Mouse (Mus musculus): ENCODE data around the gene Lemd2. TPM values are rescaled to one million over a fixed set of nuclear protein-coding genes. Genes with fewer than 3 reads are reported as not detected.

The Lemd2 gene
- polyA plus RNA-seq, 1 experiment = 72.1 TPM

DNA sequence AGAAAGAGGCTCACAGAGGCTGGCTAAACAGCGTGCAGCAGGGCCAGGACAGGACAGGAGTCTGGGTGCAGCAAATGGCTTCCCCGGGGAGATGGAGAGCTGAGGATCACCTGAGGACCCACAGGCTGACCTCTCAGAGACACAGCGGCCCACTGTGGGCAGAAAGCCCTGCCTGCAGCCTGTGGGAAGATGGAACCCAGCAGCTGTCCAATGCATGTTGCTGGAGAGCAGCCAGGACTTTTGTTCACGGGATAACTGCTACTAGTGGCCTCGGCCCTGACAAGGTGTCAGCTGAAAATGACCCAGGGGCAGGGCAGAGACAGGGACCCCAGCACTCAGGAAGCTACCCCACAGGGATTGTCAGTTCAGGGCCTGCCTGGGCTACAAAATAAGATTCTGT is 12.5 kb downstream of the Lemd2 start:
- no peaks in the 10 kb centered on the region for H3K27me3 ChIP-seq (ENCODE audit: control insufficient read depth, insufficient read depth, insufficient read length)
- no peak overlapping the region for H3K4me3 ChIP-seq
- no peak overlapping the region for H3ac ChIP-seq (ENCODE audit: control insufficient read depth, insufficient read length)

DNA sequence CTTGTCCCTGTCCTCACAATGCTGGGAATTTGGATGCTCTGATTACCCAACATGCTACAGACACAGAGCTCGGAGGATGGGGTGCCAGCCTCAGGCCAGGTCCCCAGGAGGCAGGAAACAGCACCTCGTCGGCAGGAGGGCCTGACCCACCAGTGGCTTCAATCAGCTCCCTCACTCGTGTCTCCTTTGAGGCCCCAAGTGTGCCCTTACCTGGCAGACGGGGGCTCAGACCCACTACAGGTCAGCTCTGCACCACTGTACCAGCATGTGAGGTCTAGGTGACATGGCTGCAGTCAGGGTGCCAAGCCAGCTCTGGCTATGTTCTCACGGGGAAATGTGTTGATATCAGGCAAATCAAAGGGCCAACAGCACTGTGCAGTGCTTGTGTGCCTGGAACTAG is 13.1 kb downstream of the Lemd2 start:
- H3ac ChIP-seq (ENCODE audit: control insufficient read depth, insufficient read length) = no peak overlapping the region
- H3K4me2 ChIP-seq (ENCODE audit: low read depth) = no peak overlapping the region
- H3K4me3 ChIP-seq = no peak overlapping the region
- no peaks in the 10 kb centered on the region for H3K79me2 ChIP-seq (ENCODE audit: control insufficient read depth, insufficient read depth)
- no peaks in the 10 kb centered on the region for H3K27me3 ChIP-seq (ENCODE audit: control insufficient read depth, insufficient read depth, insufficient read length)
- TF ChIP-seq SRF (IDR thresholded peaks at IDR 0.05; ENCODE audit: control insufficient read depth, insufficient read length, low read depth) (no peak), POLR2A (IDR thresholded peaks at IDR 0.05; ENCODE audit: insufficient read length, low read depth) (peak; percentile 23), E2F4 (IDR thresholded peaks at IDR 0.05; ENCODE audit: insufficient read depth) (no peak), USF1 (IDR thresholded peaks at IDR 0.05; ENCODE audit: low read depth) (no peak)
- peaks cover 10% of the 10 kb centered on the region for H3K36me3 ChIP-seq (ENCODE audit: control insufficient read depth, insufficient read depth)

More for the DNA sequence above, 12.5 kb downstream of the Lemd2 start:
- TF ChIP-seq MYOD1 (IDR thresholded peaks at IDR 0.05; ENCODE audit: control insufficient read depth in 1 of 3, insufficient read length in 2 of 3, low read depth in 2 of 3) = peak in 2 of 3 experiments; percentile 84 to 87
- TF ChIP-seq POLR2A (IDR thresholded peaks at IDR 0.05; ENCODE audit: insufficient read length, low read depth) = no peak
- TF ChIP-seq TCF12 (IDR thresholded peaks at IDR 0.05; ENCODE audit: insufficient read depth, poor library complexity, severe bottlenecking) = no peak
- no peak for TF ChIP-seq CEBPB (IDR thresholded peaks at IDR 0.05; ENCODE audit: insufficient read depth, poor library complexity, severe bottlenecking)
- no peak for TF ChIP-seq TCF3 (IDR thresholded peaks at IDR 0.05; ENCODE audit: insufficient read length, low read depth)
- no peak for TF ChIP-seq SRF (IDR thresholded peaks at IDR 0.05; ENCODE audit: control insufficient read depth, insufficient read length, low read depth)
- TF ChIP-seq E2F4 (IDR thresholded peaks at IDR 0.05; ENCODE audit: insufficient read depth) = no peak
- TF ChIP-seq REST (IDR thresholded peaks at IDR 0.05; ENCODE audit: insufficient read depth, insufficient read length) = no peak
- TF ChIP-seq POLR2AphosphoS2 (IDR thresholded peaks at IDR 0.05; ENCODE audit: insufficient read length, low read depth) = no peak
- TF ChIP-seq MYOG (IDR thresholded peaks at IDR 0.05; ENCODE audit: control insufficient read depth in 1 of 3, insufficient read depth in 1 of 3, insufficient read length in 2 of 3, low read depth in 2 of 3) = peak in 2 of 3 experiments; percentile 48 to 73
- no peak for TF ChIP-seq USF1 (IDR thresholded peaks at IDR 0.05; ENCODE audit: low read depth)
- Histone ChIP-seq H3K36me3 (ENCODE audit: control insufficient read depth, insufficient read depth) (peaks cover 10% of the 10 kb centered on the region), H3K79me2 (ENCODE audit: control insufficient read depth, insufficient read depth) (no peaks in the 10 kb centered on the region), H3K4me2 (ENCODE audit: low read depth) (no peak overlapping the region)

GRCm38 (mm10) chr17:27189640-27190216 is 14.5 kb downstream of the Lemd2 start:
- H3K36me3 ChIP-seq (ENCODE audit: control insufficient read depth, insufficient read depth) = peaks cover 9% of the 10 kb centered on the region
- no peak overlapping the region for H3ac ChIP-seq (ENCODE audit: control insufficient read depth, insufficient read length)

GRCm38 (mm10) chr17:27188883-27189282 is 15.4 kb downstream of the Lemd2 start:
- Histone ChIP-seq H3K79me2 (ENCODE audit: control insufficient read depth, insufficient read depth) (no peaks in the 10 kb centered on the region), H3K27me3 (ENCODE audit: control insufficient read depth, insufficient read depth, insufficient read length) (no peaks in the 10 kb centered on the region), H3ac (ENCODE audit: control insufficient read depth, insufficient read length) (no peak overlapping the region), H3K36me3 (ENCODE audit: control insufficient read depth, insufficient read depth) (peaks cover 6% of the 10 kb centered on the region), H3K4me3 (no peak overlapping the region), H3K4me2 (ENCODE audit: low read depth) (no peak overlapping the region)
- TF ChIP-seq TCF12 (IDR thresholded peaks at IDR 0.05; ENCODE audit: insufficient read depth, poor library complexity, severe bottlenecking) (no peak), MYOD1 (IDR thresholded peaks at IDR 0.05; ENCODE audit: control insufficient read depth in 1 of 3, insufficient read length in 2 of 3, low read depth in 2 of 3) (no peak), POLR2AphosphoS2 (IDR thresholded peaks at IDR 0.05; ENCODE audit: insufficient read length, low read depth) (peak; percentile 58), CEBPB (IDR thresholded peaks at IDR 0.05; ENCODE audit: insufficient read depth, poor library complexity, severe bottlenecking) (no peak), E2F4 (IDR thresholded peaks at IDR 0.05; ENCODE audit: insufficient read depth) (no peak), MAX (IDR thresholded peaks at IDR 0.05; ENCODE audit: low read depth) (no peak), SRF (IDR thresholded peaks at IDR 0.05; ENCODE audit: control insufficient read depth, insufficient read length, low read depth) (no peak)

More at GRCm38 (mm10) chr17:27189640-27190216, 14.5 kb downstream of the Lemd2 start:
- Histone ChIP-seq H3K79me2 (ENCODE audit: control insufficient read depth, insufficient read depth) (no peaks in the 10 kb centered on the region), H3K27me3 (ENCODE audit: control insufficient read depth, insufficient read depth, insufficient read length) (no peaks in the 10 kb centered on the region), H3K4me2 (ENCODE audit: low read depth) (no peak overlapping the region), H3K4me3 (no peak overlapping the region)
- TF ChIP-seq REST (IDR thresholded peaks at IDR 0.05; ENCODE audit: insufficient read depth, insufficient read length) (no peak), TCF12 (IDR thresholded peaks at IDR 0.05; ENCODE audit: insufficient read depth, poor library complexity, severe bottlenecking) (no peak), MYOG (IDR thresholded peaks at IDR 0.05; ENCODE audit: control insufficient read depth in 1 of 3, insufficient read depth in 1 of 3, insufficient read length in 2 of 3, low read depth in 2 of 3) (peak in 1 of 3 experiments; percentile 4), TCF3 (IDR thresholded peaks at IDR 0.05; ENCODE audit: insufficient read length, low read depth) (no peak), MAX (IDR thresholded peaks at IDR 0.05; ENCODE audit: low read depth) (no peak), USF1 (IDR thresholded peaks at IDR 0.05; ENCODE audit: low read depth) (no peak), CEBPB (IDR thresholded peaks at IDR 0.05; ENCODE audit: insufficient read depth, poor library complexity, severe bottlenecking) (no peak), POLR2AphosphoS2 (IDR thresholded peaks at IDR 0.05; ENCODE audit: insufficient read length, low read depth) (peak; percentile 80), POLR2A (IDR thresholded peaks at IDR 0.05; ENCODE audit: insufficient read length, low read depth) (peak; percentile 41)

DNA sequence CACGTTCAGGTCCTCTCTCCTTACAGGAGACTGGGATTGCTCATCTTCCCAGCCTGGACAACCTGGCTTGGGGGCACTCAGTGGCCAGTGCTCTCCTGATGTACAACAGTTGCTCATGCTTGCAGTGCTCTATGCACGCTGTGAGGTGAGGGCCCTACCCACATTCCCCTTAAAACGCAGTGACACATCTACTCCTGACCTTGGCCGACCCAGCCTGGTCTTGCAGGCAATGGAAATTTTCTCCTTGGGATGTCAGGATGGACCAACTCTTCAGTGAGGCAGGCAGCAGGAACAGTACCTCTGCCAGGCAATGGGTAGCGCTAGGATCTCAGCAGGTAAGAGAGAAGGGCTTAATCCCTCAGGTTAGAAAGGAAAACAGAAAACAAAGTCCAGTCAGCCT is 17.2 kb downstream of the Lemd2 start:
- no peak overlapping the region for H3K4me2 ChIP-seq (ENCODE audit: low read depth)
- H3K79me2 ChIP-seq (ENCODE audit: control insufficient read depth, insufficient read depth) = no peaks in the 10 kb centered on the region
- peaks cover 6% of the 10 kb centered on the region for H3K36me3 ChIP-seq (ENCODE audit: control insufficient read depth, insufficient read depth)
- H3K27me3 ChIP-seq (ENCODE audit: control insufficient read depth, insufficient read depth, insufficient read length) = no peaks in the 10 kb centered on the region
- no peak overlapping the region for H3ac ChIP-seq (ENCODE audit: control insufficient read depth, insufficient read length)
- no peak overlapping the region for H3K4me3 ChIP-seq
- TF ChIP-seq MYOD1 (IDR thresholded peaks at IDR 0.05; ENCODE audit: control insufficient read depth in 1 of 3, insufficient read length in 2 of 3, low read depth in 2 of 3) (no peak), TCF3 (IDR thresholded peaks at IDR 0.05; ENCODE audit: insufficient read length, low read depth) (no peak), SRF (IDR thresholded peaks at IDR 0.05; ENCODE audit: control insufficient read depth, insufficient read length, low read depth) (no peak), MAX (IDR thresholded peaks at IDR 0.05; ENCODE audit: low read depth) (no peak), CEBPB (IDR thresholded peaks at IDR 0.05; ENCODE audit: insufficient read depth, poor library complexity, severe bottlenecking) (no peak), POLR2A (IDR thresholded peaks at IDR 0.05; ENCODE audit: insufficient read length, low read depth) (no peak), USF1 (IDR thresholded peaks at IDR 0.05; ENCODE audit: low read depth) (no peak), MYOG (IDR thresholded peaks at IDR 0.05; ENCODE audit: control insufficient read depth in 1 of 3, insufficient read depth in 1 of 3, insufficient read length in 2 of 3, low read depth in 2 of 3) (no peak), E2F4 (IDR thresholded peaks at IDR 0.05; ENCODE audit: insufficient read depth) (no peak), TCF12 (IDR thresholded peaks at IDR 0.05; ENCODE audit: insufficient read depth, poor library complexity, severe bottlenecking) (no peak)
